Mouse (Mus musculus): ENCODE results near the gene Hes7. TPM values are rescaled to one million over a fixed set of nuclear protein-coding genes. Genes with fewer than 3 reads are reported as not detected.

Gene Hes7
- total RNA-seq, 2 experiments from 2014 or later = 0.34 to 0.54 TPM

GRCm38 (mm10) chr11:69117737-69118695 lies 2.2 kb upstream of the Hes7 start:
- peak in 1 of 2 experiments; percentile 48 for DNase-seq (ENCODE audit: low spot score in 2 of 2)

DNA sequence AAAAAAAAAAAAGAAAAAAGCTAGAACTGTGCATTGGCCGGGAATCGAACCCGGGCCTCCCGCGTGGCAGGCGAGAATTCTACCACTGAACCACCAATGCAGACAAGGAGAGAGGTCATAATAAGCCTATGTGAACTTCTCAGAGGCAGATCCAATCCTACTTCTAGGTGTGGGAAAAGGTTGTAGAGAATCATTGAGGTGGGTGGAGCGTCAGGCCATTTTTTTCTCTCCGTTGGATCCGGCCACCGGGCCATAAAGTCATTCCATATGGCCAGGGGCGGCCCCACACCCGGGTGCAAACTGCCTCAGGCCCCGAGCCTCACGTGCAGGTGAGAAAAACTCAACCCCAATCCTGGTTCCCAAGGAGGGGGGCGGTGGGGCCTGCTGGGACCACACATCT lies 1.4 kb upstream of the Hes7 start:
- peak; percentile 58 to 72 for DNase-seq (ENCODE audit: low spot score in 2 of 2)

GRCm38 (mm10) chr11:69119446-69120155 lies 603 bp upstream of the Hes7 start:
- no peak for DNase-seq (ENCODE audit: low spot score in 2 of 2)

GRCm38 (mm10) chr11:69121001-69121740 lies 967 bp downstream of the Hes7 start:
- DNase-seq (ENCODE audit: low spot score in 2 of 2) = no peak

GRCm38 (mm10) chr11:69121741-69122335 lies 1.6 kb downstream of the Hes7 start:
- DNase-seq (ENCODE audit: low spot score in 2 of 2) = no peak

GRCm38 (mm10) chr11:69122336-69122951 lies 2.2 kb downstream of the Hes7 start, which contains the start of gene 9130213A22Rik:
Gene 9130213A22Rik (minus strand): TSS chr11:69122589.
- peak; percentile 86 to 91 for DNase-seq (ENCODE audit: low spot score in 2 of 2)

- DNase-seq (ENCODE audit: low spot score in 2 of 2) = peak; percentile 78 to 87
Measured at GRCm38 (mm10) chr11:69123056-69123692, 3.0 kb downstream of the Hes7 start.

- DNase-seq (ENCODE audit: low spot score in 2 of 2) = peak; percentile 64 to 84
Measured at GRCm38 (mm10) chr11:69123693-69124497, 3.7 kb downstream of the Hes7 start.

DNA sequence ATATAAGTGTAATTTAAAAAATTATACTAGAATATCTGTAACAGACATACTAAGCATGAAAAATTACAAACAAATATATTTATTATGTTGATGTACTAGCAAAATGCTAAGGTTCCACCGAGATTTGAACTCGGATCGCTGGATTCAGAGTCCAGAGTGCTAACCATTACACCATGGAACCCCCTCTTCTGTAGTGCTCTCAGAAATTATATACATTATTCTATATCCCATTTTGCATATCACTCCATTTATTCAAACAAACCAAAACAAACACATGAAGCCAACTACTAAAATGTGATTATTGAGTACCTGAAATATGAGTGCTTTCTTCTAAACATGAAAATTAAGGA lies 4.3 kb downstream of the Hes7 start:
- peak in 1 of 2 experiments; percentile 59 for DNase-seq (ENCODE audit: low spot score in 2 of 2)

DNA sequence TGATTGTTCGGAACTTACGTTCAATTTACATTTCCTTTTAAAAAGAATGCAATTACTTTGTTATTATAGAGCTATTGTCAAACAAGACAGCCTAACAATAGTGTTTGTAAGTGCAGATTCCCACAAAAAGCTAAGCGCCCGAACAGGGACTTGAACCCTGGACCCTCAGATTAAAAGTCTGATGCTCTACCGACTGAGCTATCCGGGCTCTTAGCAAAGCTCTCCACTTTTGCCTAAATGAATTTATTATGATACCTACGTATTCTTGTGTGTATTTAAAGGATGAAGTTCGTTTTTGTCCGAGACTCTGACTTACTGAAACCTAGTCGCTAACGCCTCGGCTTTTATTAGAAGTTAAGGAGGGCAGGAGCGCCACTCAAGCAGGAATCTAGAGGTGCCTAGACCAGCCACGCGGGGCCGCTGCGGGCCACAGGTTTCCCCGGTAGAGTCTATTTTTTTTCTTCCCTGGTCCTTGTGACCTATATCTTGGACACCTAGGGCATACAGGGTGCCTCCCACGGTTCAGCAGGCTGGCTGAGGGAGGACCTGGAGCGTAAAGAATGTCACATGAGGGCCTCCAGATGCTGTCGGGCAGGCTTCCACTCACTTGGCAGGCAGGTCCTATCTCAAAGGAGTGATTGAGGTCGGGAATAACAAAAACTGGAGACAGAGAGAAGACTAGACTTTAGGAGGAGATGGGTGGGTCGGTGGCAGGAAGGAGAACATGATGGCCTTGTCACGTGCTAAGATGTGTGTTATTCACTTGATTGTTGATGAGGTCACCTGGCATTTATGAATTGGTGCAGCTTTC lies 5.0 kb downstream of the Hes7 start:
- DNase-seq (ENCODE audit: low spot score in 2 of 2) = peak in 1 of 2 experiments; percentile 66

DNA sequence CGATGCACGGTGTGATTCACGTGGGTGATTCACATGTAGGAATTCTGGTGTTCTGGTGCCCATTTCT lies 5.5 kb downstream of the Hes7 start, which contains the start of gene Aloxe3:
TSS of gene Aloxe3 (plus strand) at position 45 of the 67 bp plus-strand sequence.
- DNase-seq (ENCODE audit: low spot score in 2 of 2) = no peak

GRCm38 (mm10) chr11:69125919-69126705 lies 5.9 kb downstream of the Hes7 start:
- no peak for DNase-seq (ENCODE audit: low spot score in 2 of 2)

DNA sequence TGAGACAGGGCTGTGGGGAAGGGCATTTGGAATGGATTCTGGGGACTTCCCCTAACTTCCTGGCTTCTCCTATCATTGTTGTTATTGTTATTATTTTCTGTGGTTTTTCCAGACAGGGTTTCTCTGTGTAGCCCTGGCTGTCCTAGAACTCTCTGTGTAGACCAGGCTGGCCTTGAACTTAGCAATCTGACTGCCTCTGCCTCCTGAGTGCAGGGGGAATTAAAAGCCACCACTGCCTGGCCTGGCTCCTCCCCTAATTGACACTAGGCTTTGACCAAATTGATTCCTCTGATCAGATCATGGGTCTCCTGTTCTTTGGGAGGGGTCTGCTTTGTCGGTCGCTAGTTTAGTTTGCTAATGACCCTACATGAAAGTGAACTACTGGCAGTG lies 6.5 kb downstream of the Hes7 start:
- DNase-seq (ENCODE audit: low spot score in 2 of 2) = no peak

- DNase-seq (ENCODE audit: low spot score in 2 of 2) = no peak
Measured at GRCm38 (mm10) chr11:69128426-69129122, 8.4 kb downstream of the Hes7 start.

- no peak for DNase-seq (ENCODE audit: low spot score in 2 of 2)
Measured at GRCm38 (mm10) chr11:69133566-69133922, 13.3 kb downstream of the Hes7 start.

- no peak for DNase-seq (ENCODE audit: low spot score in 2 of 2)
Measured at GRCm38 (mm10) chr11:69133923-69134621, 13.9 kb downstream of the Hes7 start.

- no peak for DNase-seq (ENCODE audit: low spot score in 2 of 2)
Measured at GRCm38 (mm10) chr11:69134622-69134968, 14.4 kb downstream of the Hes7 start.
